ENCODE assay signal across 7 mouse cellular contexts in genomic region chr10:94230172-94230981, GRCm38 (mm10). TPM values are rescaled to one million over a fixed set of nuclear protein-coding genes. Genes with fewer than 3 reads are reported as not detected.
A peak's percentile ranks its signal among the peaks of the same experiment; 100 is the strongest.
DNase-seq lines count a peak whose midpoint lies in the region; ATAC-seq and TF ChIP-seq lines count a peak whose summit lies in the region.

No protein-coding gene starts in this region.

- H3K4me3 ChIP-seq in forebrain, postnatal 0 days (ENCODE audit: low read depth, low read length): no peak overlapping the region

- no peak overlapping the region for H3K9ac ChIP-seq in forebrain, postnatal 0 days

- H3K27me3 ChIP-seq in forebrain, postnatal 0 days (ENCODE audit: insufficient read depth, low read length): no peaks in the 10 kb centered on the region

- peak; percentile 93 for ATAC-seq in forebrain, postnatal 0 days

- DNase-seq in cerebellum, adult 9-11 months: peak; percentile 31
- peak; percentile 81 for DNase-seq in forebrain, postnatal 0 days
- DNase-seq in left cerebral cortex, adult 8-10 months (ENCODE audit: low spot score in 2 of 2): peak; percentile 25 to 68
- peak; percentile 66 for DNase-seq in right cerebral cortex, adult 18-20 months
- no peak for DNase-seq in heart, postnatal 36 days
- DNase-seq in urinary bladder, postnatal 4 days (ENCODE audit: low spot score in 2 of 2): no peak
- no peak for DNase-seq in kidney, postnatal 4 days

- H3K4me2 ChIP-seq in forebrain, postnatal 0 days (ENCODE audit: low read depth): peak overlapping the region; percentile 39

- no peak for TF ChIP-seq CTCF in forebrain, postnatal 0 days (IDR thresholded peaks at IDR 0.05; ENCODE audit: low read depth)

- intact Hi-C loops in heart, postnatal 36 days (cut with DNase I): no loop called here

- WGBS in forebrain, postnatal 0 days: 18% methylated on average over 19 of the region's 19 CpGs

- H3K36me3 ChIP-seq in forebrain, postnatal 0 days (ENCODE audit: insufficient read depth): no peaks in the 10 kb centered on the region

- H3K27ac ChIP-seq in forebrain, postnatal 0 days (ENCODE audit: low read depth, low read length): no peak overlapping the region

- H3K9me3 ChIP-seq in forebrain, postnatal 0 days (ENCODE audit: low read length): no peaks in the 10 kb centered on the region

- peaks cover 9% of the 10 kb centered on the region; the same call in 1 of the 2 replicates for H3K4me1 ChIP-seq in forebrain, postnatal 0 days (ENCODE audit: insufficient read depth)

RNA-seq across cellular contexts. Expression of gene Ndufa12, which starts 31.9 kb away (rescaled TPM):
- 219 and 220 TPM in 2 replicates for total RNA-seq in forebrain, postnatal 0 days (2014; rRNA removed)
- polyA plus RNA-seq in forebrain, postnatal 0 days (2015; fragmentation: Nextera tagmentation; extraction: Ambion mirVana): 483 and 610 TPM in 2 replicates
- total RNA-seq in left cerebral cortex, adult 8-10 months (2022): 100 to 1,000 TPM; 212 to 250 (median 232) TPM
- 100 to 1,000 TPM; 810 to 834 TPM for total RNA-seq in heart, postnatal 36 days (2021)

Comparison
In these comparisons a context has a peak if more than half of its experiments do, and no peak if none do; other contexts are left out.
1. DNase-seq: peak in cerebellum, adult 9-11 months (single experiment), forebrain, postnatal 0 days (single experiment), left cerebral cortex, adult 8-10 months (2 of 2) and right cerebral cortex, adult 18-20 months (single experiment); none in heart, postnatal 36 days (0 of 2), urinary bladder, postnatal 4 days (0 of 2) and kidney, postnatal 4 days (0 of 2).